Mouse (Mus musculus) thymus, adult 2 months (tissue): ENCODE measurements at regions not wholly inside any gene's neighbourhood (a gene's known extent, or its start where the extent isn't known, plus 50 kb on each side); places are given as distances from the start of the nearest gene placed in this dataset.
A peak's percentile ranks its signal among the peaks of the same experiment; 100 is the strongest.

Experiments
- DNase-seq: peaks from one replicate; pipeline ENCODE4 v3.0.0; 2021
- H3K27ac ChIP-seq: fragments of 200-500 bp; 2 replicates; pipeline ENCODE4 v1.5.1; 2012; ENCODE audit warnings: low read length, control low read depth; ENCODE audit not compliant: control insufficient read depth, insufficient read depth
- H3K27me3 ChIP-seq: fragments of 200-500 bp; 2 replicates; pipeline ENCODE4 v1.6.1; 2012; ENCODE audit warnings: mild to moderate bottlenecking, low read length, moderate library complexity, mixed read lengths; ENCODE audit not compliant: control insufficient read depth, insufficient read depth
- H3K36me3 ChIP-seq: fragments of 200-500 bp; 2 replicates; pipeline ENCODE4 v1.6.1; 2012; ENCODE audit warnings: mild to moderate bottlenecking, low read length, moderate library complexity; ENCODE audit not compliant: control insufficient read depth, insufficient read depth
- H3K4me1 ChIP-seq: fragments of 200-500 bp; replicated peaks from 2 replicates; pipeline ENCODE4 v1.6.1; 2012; ENCODE audit warnings: low read length; ENCODE audit not compliant: control insufficient read depth, insufficient read depth
- H3K4me3 ChIP-seq: fragments of 200-500 bp; 2 replicates; pipeline ENCODE4 v1.5.1; 2012; ENCODE audit warnings: mild to moderate bottlenecking, low read length, control low read depth, moderate library complexity; ENCODE audit not compliant: control insufficient read depth, insufficient read depth
- CTCF ChIP-seq: fragments of 200-500 bp; IDR thresholded peaks from 2 replicates; pipeline ENCODE4 v1.5.1; 2012; ENCODE audit warnings: mild to moderate bottlenecking, control low read depth, low read length, moderate library complexity, borderline replicate concordance; ENCODE audit not compliant: control insufficient read depth, poor library complexity, insufficient read depth; ENCODE audit errors: extremely low read depth
- POLR2A ChIP-seq: fragments of 200-500 bp; IDR thresholded peaks from 2 replicates; pipeline ENCODE4 v1.6.1; 2012; ENCODE audit warnings: mild to moderate bottlenecking, low read length, control low read depth, moderate library complexity; ENCODE audit not compliant: control insufficient read depth, poor library complexity, insufficient read depth; ENCODE audit errors: extremely low read depth
- WGBS: fragments of 180-500 bp; shearing (Covaris S2); methylation state at CpG from one replicate; pipeline ENCODE4 v1.1.7; 2018; 5-methylcytosine and 5-hydroxymethylcytosine counted together

GRCm38 (mm10) chr8:92518031-92518430 lies 156.1 kb upstream of the Irx6 start:
- TF ChIP-seq CTCF (no peak), POLR2A (no peak)
- no peaks in the 10 kb centered on the region for H3K36me3 ChIP-seq
- H3K4me3 ChIP-seq = no peak overlapping the region
- no peak for DNase-seq
- no peaks in the 10 kb centered on the region for H3K27me3 ChIP-seq
- 88% methylated on average over 8 of the region's 8 CpGs for WGBS
- no peak overlapping the region for H3K27ac ChIP-seq
- no peaks in the 10 kb centered on the region for H3K4me1 ChIP-seq

- H3K4me3 ChIP-seq = no peak overlapping the region
- no peak overlapping the region for H3K27ac ChIP-seq
- H3K36me3 ChIP-seq = no peaks in the 10 kb centered on the region
- H3K27me3 ChIP-seq = no peaks in the 10 kb centered on the region
- no peak for DNase-seq
- TF ChIP-seq CTCF = no peak
- no peak for TF ChIP-seq POLR2A
- 90% methylated on average over 3 of the region's 3 CpGs for WGBS
- no peaks in the 10 kb centered on the region for H3K4me1 ChIP-seq
These were observed 155.6 kb upstream of the Irx6 start for GRCm38 (mm10) chr8:92518486-92518885.

GRCm38 (mm10) chr8:92522519-92522918 lies 151.6 kb upstream of the Irx6 start:
- Histone ChIP-seq H3K4me1 (no peaks in the 10 kb centered on the region), H3K36me3 (no peaks in the 10 kb centered on the region), H3K4me3 (no peak overlapping the region), H3K27me3 (no peaks in the 10 kb centered on the region), H3K27ac (no peak overlapping the region)
- no peak for DNase-seq
- 92% methylated on average over 6 of the region's 6 CpGs for whole genome bisulfite sequencing
- no peak for TF ChIP-seq POLR2A
- TF ChIP-seq CTCF = no peak

GRCm38 (mm10) chr8:92529756-92530155 lies 144.3 kb upstream of the Irx6 start:
- H3K4me3 ChIP-seq = no peak overlapping the region
- DNase-seq = no peak
- H3K27me3 ChIP-seq = no peaks in the 10 kb centered on the region
- no peak overlapping the region for H3K27ac ChIP-seq
- TF ChIP-seq POLR2A (no peak), CTCF (no peak)
- no peaks in the 10 kb centered on the region for H3K4me1 ChIP-seq
- 87% methylated on average over 11 of the region's 11 CpGs for whole genome bisulfite sequencing
- no peaks in the 10 kb centered on the region for H3K36me3 ChIP-seq

GRCm38 (mm10) chr8:92540636-92541035 lies 133.5 kb upstream of the Irx6 start:
- TF ChIP-seq POLR2A (no peak), CTCF (no peak)
- Histone ChIP-seq H3K4me1 (no peaks in the 10 kb centered on the region), H3K27me3 (no peaks in the 10 kb centered on the region), H3K27ac (peak overlapping the region; percentile 2; the same call in 1 of the 2 replicates), H3K4me3 (no peak overlapping the region), H3K36me3 (no peaks in the 10 kb centered on the region)
- WGBS = 49% methylated on average over 2 of the region's 2 CpGs
- peak; percentile 18 for DNase-seq

GRCm38 (mm10) chr8:92545347-92546059 lies 128.6 kb upstream of the Irx6 start:
- no peaks in the 10 kb centered on the region for H3K27me3 ChIP-seq
- TF ChIP-seq CTCF (no peak), POLR2A (no peak)
- no peaks in the 10 kb centered on the region for H3K36me3 ChIP-seq
- H3K27ac ChIP-seq = no peak overlapping the region
- H3K4me1 ChIP-seq = no peaks in the 10 kb centered on the region
- no peak overlapping the region for H3K4me3 ChIP-seq
- 67% methylated on average over 17 of the region's 17 CpGs for WGBS
- no peak for DNase-seq

- Histone ChIP-seq H3K4me1 (no peaks in the 10 kb centered on the region), H3K36me3 (no peaks in the 10 kb centered on the region), H3K27me3 (no peaks in the 10 kb centered on the region), H3K4me3 (no peak overlapping the region), H3K27ac (no peak overlapping the region)
- DNase-seq = no peak
- WGBS = 90% methylated on average over 12 of the region's 12 CpGs
- TF ChIP-seq POLR2A (no peak), CTCF (no peak)
These were observed 118.9 kb upstream of the Irx6 start for GRCm38 (mm10) chr8:92555140-92555539.
